Mouse (Mus musculus): ENCODE measurements around the gene Gm4869. TPM values are rescaled to one million over a fixed set of nuclear protein-coding genes. Genes with fewer than 3 reads are reported as not detected.

Gene Gm4869
- total and polyA plus RNA-seq, 2 experiments from 2014 or later, result 0.10 TPM; not detected in 1

GRCm38 (mm10) chr5:140521196-140521595 lies 75.8 kb downstream of the Gm4869 start:
- no peak overlapping the region for H3K4me2 ChIP-seq (ENCODE audit: low read depth)
- no peak for TF ChIP-seq CTCF (IDR thresholded peaks at IDR 0.05; ENCODE audit: low read depth)
- no peak overlapping the region for H3K4me3 ChIP-seq (ENCODE audit: low read depth, low read length)
- no peak overlapping the region for H3K9ac ChIP-seq
- no peaks in the 10 kb centered on the region for H3K9me3 ChIP-seq (ENCODE audit: low read length)
- no peak for ATAC-seq
- WGBS, result 97% methylated on average over 1 of the region's 1 CpGs
- H3K27me3 ChIP-seq (ENCODE audit: insufficient read depth, low read length), result no peaks in the 10 kb centered on the region
- no peak for DNase-seq
- no peaks in the 10 kb centered on the region for H3K4me1 ChIP-seq (ENCODE audit: insufficient read depth)
- H3K36me3 ChIP-seq (ENCODE audit: insufficient read depth), result peaks cover 16% of the 10 kb centered on the region
- H3K27ac ChIP-seq (ENCODE audit: low read depth, low read length), result no peak overlapping the region

GRCm38 (mm10) chr5:140526754-140527153 lies 81.3 kb downstream of the Gm4869 start:
- Histone ChIP-seq H3K4me2 (ENCODE audit: low read depth) (no peak overlapping the region), H3K9ac (no peak overlapping the region), H3K4me3 (ENCODE audit: low read depth, low read length) (no peak overlapping the region), H3K36me3 (ENCODE audit: insufficient read depth) (peaks cover 28% of the 10 kb centered on the region), H3K4me1 (ENCODE audit: insufficient read depth) (no peaks in the 10 kb centered on the region), H3K27ac (ENCODE audit: low read depth, low read length) (no peak overlapping the region), H3K9me3 (ENCODE audit: low read length) (no peaks in the 10 kb centered on the region), H3K27me3 (ENCODE audit: insufficient read depth, low read length) (no peaks in the 10 kb centered on the region)
- TF ChIP-seq CTCF (IDR thresholded peaks at IDR 0.05; ENCODE audit: low read depth), result no peak
- no peak for DNase-seq
- ATAC-seq, result no peak
- WGBS, result 53% methylated on average over 2 of the region's 2 CpGs

GRCm38 (mm10) chr5:140538111-140538683 lies 92.8 kb downstream of the Gm4869 start:
- WGBS, result 81% methylated on average over 13 of the region's 13 CpGs
- DNase-seq (no peak), ATAC-seq (no peak)
- Histone ChIP-seq H3K9ac (no peak overlapping the region), H3K4me2 (ENCODE audit: low read depth) (no peak overlapping the region), H3K4me3 (ENCODE audit: low read depth, low read length) (no peak overlapping the region), H3K27ac (ENCODE audit: low read depth, low read length) (no peak overlapping the region), H3K4me1 (ENCODE audit: insufficient read depth) (no peaks in the 10 kb centered on the region), H3K27me3 (ENCODE audit: insufficient read depth, low read length) (no peaks in the 10 kb centered on the region), H3K36me3 (ENCODE audit: insufficient read depth) (no peaks in the 10 kb centered on the region), H3K9me3 (ENCODE audit: low read length) (no peaks in the 10 kb centered on the region)
- TF ChIP-seq CTCF (IDR thresholded peaks at IDR 0.05; ENCODE audit: low read depth), result no peak

GRCm38 (mm10) chr5:140540106-140540505 lies 94.7 kb downstream of the Gm4869 start:
- Histone ChIP-seq H3K9ac (no peak overlapping the region), H3K4me1 (ENCODE audit: insufficient read depth) (no peaks in the 10 kb centered on the region), H3K27me3 (ENCODE audit: insufficient read depth, low read length) (no peaks in the 10 kb centered on the region), H3K27ac (ENCODE audit: low read depth, low read length) (no peak overlapping the region), H3K36me3 (ENCODE audit: insufficient read depth) (no peaks in the 10 kb centered on the region), H3K4me3 (ENCODE audit: low read depth, low read length) (no peak overlapping the region), H3K4me2 (ENCODE audit: low read depth) (no peak overlapping the region), H3K9me3 (ENCODE audit: low read length) (no peaks in the 10 kb centered on the region)
- peak; percentile 98 for TF ChIP-seq CTCF (IDR thresholded peaks at IDR 0.05; ENCODE audit: low read depth)
- DNase-seq (peak; percentile 85), ATAC-seq (peak; percentile 27; the same call in 1 of the 2 replicates)
- 10% methylated on average over 8 of the region's 8 CpGs for WGBS

GRCm38 (mm10) chr5:140542811-140543575 lies 97.5 kb downstream of the Gm4869 start:
- Histone ChIP-seq H3K27ac (ENCODE audit: low read depth, low read length) (no peak overlapping the region), H3K9ac (no peak overlapping the region), H3K9me3 (ENCODE audit: low read length) (no peaks in the 10 kb centered on the region), H3K36me3 (ENCODE audit: insufficient read depth) (no peaks in the 10 kb centered on the region), H3K27me3 (ENCODE audit: insufficient read depth, low read length) (no peaks in the 10 kb centered on the region), H3K4me1 (ENCODE audit: insufficient read depth) (no peaks in the 10 kb centered on the region), H3K4me2 (ENCODE audit: low read depth) (no peak overlapping the region), H3K4me3 (ENCODE audit: low read depth, low read length) (no peak overlapping the region)
- DNase-seq, result peak; percentile 68
- no peak for TF ChIP-seq CTCF (IDR thresholded peaks at IDR 0.05; ENCODE audit: low read depth)
- 36% methylated on average over 9 of the region's 9 CpGs for WGBS
- ATAC-seq, result peak; percentile 92

Small RNA genes within 50 kb of the gene (microRNA-seq; reads per million reads assigned to microRNA genes)
- 0 to 0.39 reads per million in 2 experiments for gene Mir7038

Other genes with a start within 250 kb of the Gm4869 start
- gene Mad1l1, start 124.1 kb upstream of the Gm4869 start, total RNA-seq (2014; rRNA removed), result 21.3 and 22.8 TPM in 2 replicates
- gene Mad1l1, start 124.1 kb upstream of the Gm4869 start, polyA plus RNA-seq (2015; fragmentation: Nextera tagmentation; extraction: Ambion mirVana), result 26.7 and 29.5 TPM in 2 replicates
- 5.6 and 11.4 TPM in 2 replicates for gene Nudt1, start 124.0 kb upstream of the Gm4869 start, total RNA-seq (2014; rRNA removed)
- 13.5 and 14.7 TPM in 2 replicates for gene Nudt1, start 124.0 kb upstream of the Gm4869 start, polyA plus RNA-seq (2015; fragmentation: Nextera tagmentation; extraction: Ambion mirVana)
- 16.0 and 16.2 TPM in 2 replicates for gene Mrm2, start 113.7 kb upstream of the Gm4869 start, total RNA-seq (2014; rRNA removed)
- gene Mrm2, start 113.7 kb upstream of the Gm4869 start, polyA plus RNA-seq (2015; fragmentation: Nextera tagmentation; extraction: Ambion mirVana), result 14.8 and 15.9 TPM in 2 replicates
- gene Snx8, start 56.4 kb upstream of the Gm4869 start, total RNA-seq (2014; rRNA removed), result 42.8 and 54.6 TPM in 2 replicates
- gene Snx8, start 56.4 kb upstream of the Gm4869 start, polyA plus RNA-seq (2015; fragmentation: Nextera tagmentation; extraction: Ambion mirVana), result 21.1 and 31.1 TPM in 2 replicates
- gene Eif3b, start 26.3 kb upstream of the Gm4869 start, total RNA-seq (2014; rRNA removed), result 32.3 and 41.4 TPM in 2 replicates
- gene Eif3b, start 26.3 kb upstream of the Gm4869 start, polyA plus RNA-seq (2015; fragmentation: Nextera tagmentation; extraction: Ambion mirVana), result 64.0 and 73.0 TPM in 2 replicates
- gene Chst12, start 59.9 kb downstream of the Gm4869 start, total RNA-seq (2014; rRNA removed), result 11.0 and 11.5 TPM in 2 replicates
- 19.1 and 22.4 TPM in 2 replicates for gene Chst12, start 59.9 kb downstream of the Gm4869 start, polyA plus RNA-seq (2015; fragmentation: Nextera tagmentation; extraction: Ambion mirVana)
- not detected in 2 replicates for gene Grifin, start 119.4 kb downstream of the Gm4869 start, total RNA-seq (2014; rRNA removed)
- gene Grifin, start 119.4 kb downstream of the Gm4869 start, polyA plus RNA-seq (2015; fragmentation: Nextera tagmentation; extraction: Ambion mirVana), result 0.36 TPM in 1 of 2 replicates, not detected in the other
- 39.4 and 53.7 TPM in 2 replicates for gene Lfng, start 161.7 kb downstream of the Gm4869 start, total RNA-seq (2014; rRNA removed)
- 19.2 and 23.0 TPM in 2 replicates for gene Lfng, start 161.7 kb downstream of the Gm4869 start, polyA plus RNA-seq (2015; fragmentation: Nextera tagmentation; extraction: Ambion mirVana)
- 114 and 163 TPM in 2 replicates for gene Ttyh3, start 203.4 kb downstream of the Gm4869 start, total RNA-seq (2014; rRNA removed)
- gene Ttyh3, start 203.4 kb downstream of the Gm4869 start, polyA plus RNA-seq (2015; fragmentation: Nextera tagmentation; extraction: Ambion mirVana), result 65.0 and 67.9 TPM in 2 replicates